Mouse (Mus musculus) thymus, adult 2 months (tissue): ENCODE results near the gene Ccdc86.
A peak's percentile ranks its signal among the peaks of the same experiment; 100 is the strongest.

ENCODE experiments used
- CTCF ChIP-seq: fragments of 200-500 bp; IDR thresholded peaks from 2 replicates; pipeline ENCODE4 v1.5.1; 2012; ENCODE audit warnings: mild to moderate bottlenecking, control low read depth, low read length, moderate library complexity, borderline replicate concordance; ENCODE audit not compliant: control insufficient read depth, poor library complexity, insufficient read depth; ENCODE audit errors: extremely low read depth
- POLR2A ChIP-seq: fragments of 200-500 bp; IDR thresholded peaks from 2 replicates; pipeline ENCODE4 v1.6.1; 2012; ENCODE audit warnings: mild to moderate bottlenecking, low read length, control low read depth, moderate library complexity; ENCODE audit not compliant: control insufficient read depth, poor library complexity, insufficient read depth; ENCODE audit errors: extremely low read depth

GRCm38 (mm10) chr19:10940097-10940800 lies 8.8 kb downstream of the Ccdc86 start:
- TF ChIP-seq POLR2A, result no peak
- peak; percentile 83 for TF ChIP-seq CTCF
